Mouse (Mus musculus) frontal cortex, adult 2 months (tissue): ENCODE measurements around the gene Nabp1. TPM values are rescaled to one million over a fixed set of nuclear protein-coding genes. Genes with fewer than 3 reads are reported as not detected.
"Not testable (repeated sequence)": the region's sequence is repeated elsewhere in the genome, so short reads cannot be mapped to it uniquely, and the experiment has no call there.

Source experiments
- DNase-seq, 2 experiments: peaks; one replicate each; pipeline ENCODE4 v3.0.0; 2022; ENCODE audit warnings: low spot score in 1 of 2; ENCODE audit errors: extremely low spot score in 1 of 2
- polyA plus RNA-seq: library from polyadenylated mRNA; depleted of rRNA; stranded (reverse); fragments of >200 nt; gene quantifications from 2 replicates; pipeline ENCODE4 v1.2.3, GENCODE M21; 2012

Nabp1 gene
- polyA plus RNA-seq, 1 experiment, result 14.7 TPM

DNA sequence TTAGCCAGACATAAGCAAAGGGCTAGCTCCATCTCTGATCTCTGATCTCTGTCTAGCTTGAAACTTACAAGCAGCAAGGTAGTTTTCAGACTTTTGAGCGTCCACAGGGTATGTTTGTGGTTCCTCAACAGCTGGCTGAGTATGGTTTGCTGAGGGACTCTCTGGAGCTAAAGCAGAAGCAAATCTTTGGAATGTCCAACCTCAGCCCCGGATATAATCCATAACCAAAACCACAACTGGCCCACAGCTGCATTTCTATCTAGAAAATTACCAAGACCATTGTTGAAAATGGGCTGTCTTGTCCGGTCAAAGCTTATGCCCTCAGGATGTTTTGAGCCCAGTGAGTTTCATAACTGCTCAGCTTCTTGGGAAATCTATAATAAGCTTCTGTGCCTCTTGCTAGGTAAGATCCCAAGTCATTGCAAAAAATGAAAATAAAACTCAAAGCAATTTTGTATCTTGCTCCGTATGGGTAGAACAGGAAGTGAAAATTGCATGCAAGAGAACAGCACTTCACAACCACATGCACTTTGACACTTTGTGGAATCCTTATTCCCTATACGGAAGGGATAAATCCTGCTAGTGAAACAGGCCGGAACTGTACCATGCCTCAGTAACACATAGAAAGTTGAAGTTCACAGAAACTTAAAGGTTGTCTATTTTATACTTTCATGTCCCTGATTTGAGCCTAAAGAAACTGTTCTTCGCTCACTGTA is 15.5 kb upstream of the Nabp1 start:
- DNase-seq, result no peak

DNA sequence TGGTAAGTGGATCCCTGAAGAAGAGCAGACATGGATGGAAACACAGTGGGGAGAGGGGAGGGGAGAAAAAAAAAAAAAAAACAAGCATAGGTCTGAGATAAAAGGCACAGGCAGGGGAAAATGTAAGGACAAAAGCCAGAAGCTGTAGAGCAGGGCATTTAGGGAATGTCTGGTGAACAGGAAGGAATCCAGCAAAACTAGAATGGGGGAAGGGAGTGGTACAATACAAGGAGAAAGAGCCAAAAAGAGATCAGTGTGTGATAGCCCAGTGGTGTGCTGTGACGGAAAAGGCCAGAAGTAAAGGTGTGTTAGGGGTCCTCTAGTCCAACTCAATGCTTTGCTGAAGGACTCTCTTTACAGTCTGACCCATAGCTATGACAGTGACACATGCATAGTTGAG is 8.1 kb upstream of the Nabp1 start:
- DNase-seq, result no peak

DNA sequence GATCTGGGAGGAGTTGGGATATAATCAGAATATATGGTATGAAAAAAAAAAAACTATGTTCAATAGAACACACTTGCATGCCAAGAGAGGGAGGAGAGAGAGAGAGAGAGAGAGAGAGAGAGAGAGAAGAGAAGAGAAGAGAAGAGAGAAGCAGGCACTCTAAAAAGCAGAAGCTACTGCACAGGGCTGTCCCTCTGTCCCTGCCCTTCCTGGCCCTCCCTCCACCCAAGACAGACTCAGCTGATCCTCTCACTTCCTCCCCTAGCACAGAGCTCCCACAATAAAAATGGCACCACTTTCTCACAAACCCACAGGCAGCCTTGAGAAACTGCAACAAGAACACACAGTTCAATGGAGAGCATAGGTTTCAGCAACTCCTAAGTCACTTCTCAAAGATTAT is 2.2 kb upstream of the Nabp1 start:
- DNase-seq, result no peak

DNA sequence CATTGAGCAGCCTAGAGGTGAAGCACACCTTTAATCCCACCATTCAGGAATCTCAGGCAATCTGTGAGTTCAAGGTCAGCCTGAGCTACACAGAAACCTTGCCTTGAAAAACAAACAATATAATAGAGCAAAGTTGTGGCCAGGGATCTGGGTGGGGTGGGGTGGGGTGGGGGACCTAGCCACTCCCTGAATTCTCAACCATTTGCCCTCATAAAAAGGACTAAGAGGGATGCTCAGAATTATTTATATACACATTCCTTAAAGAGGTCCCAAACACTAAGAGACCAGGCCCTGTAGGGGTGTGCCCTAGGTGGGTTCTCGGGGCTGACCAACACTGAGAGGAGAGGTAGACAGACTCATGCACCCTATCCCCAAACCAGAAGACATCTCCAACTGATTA is 1.5 kb upstream of the Nabp1 start:
- no peak for DNase-seq

DNA sequence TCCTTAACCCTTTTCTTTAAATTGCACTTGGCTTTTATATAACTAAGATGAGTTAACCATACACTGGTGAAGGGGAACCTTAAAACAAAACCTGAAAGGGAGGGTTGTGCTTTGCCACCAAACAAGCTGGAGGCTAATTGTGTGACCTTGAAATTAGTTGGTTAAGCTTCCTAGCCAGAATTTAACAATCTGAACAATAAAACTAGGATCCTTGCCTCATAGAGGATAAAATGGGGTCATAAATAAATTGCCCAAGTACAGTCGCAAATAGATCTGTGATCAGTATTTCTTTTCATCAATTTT is 753 bp upstream of the Nabp1 start:
- no peak for DNase-seq

DNA sequence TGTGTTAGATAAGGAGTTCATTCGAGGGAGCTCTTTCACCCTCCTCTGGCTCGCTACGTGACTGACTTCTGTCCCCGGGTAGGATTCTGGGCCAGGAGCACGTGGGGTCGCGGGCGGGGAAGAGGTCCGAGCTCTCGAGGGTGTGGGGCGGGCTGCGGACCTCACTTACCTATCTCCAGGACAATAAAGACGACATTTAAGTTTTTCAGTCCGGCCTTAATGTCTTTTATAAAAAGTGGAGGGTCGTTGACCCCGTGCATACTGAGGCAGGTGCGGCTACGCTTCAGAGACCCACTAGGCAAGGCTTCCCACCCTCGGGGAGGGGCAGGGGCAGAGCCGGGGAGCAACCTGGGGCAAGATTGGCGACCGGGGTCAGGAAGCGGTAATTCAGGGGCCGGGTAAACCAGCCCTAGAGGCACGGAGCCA is 556 bp downstream of the Nabp1 start:
- DNase-seq, result peak in 1 of 2 experiments; percentile 32

DNA sequence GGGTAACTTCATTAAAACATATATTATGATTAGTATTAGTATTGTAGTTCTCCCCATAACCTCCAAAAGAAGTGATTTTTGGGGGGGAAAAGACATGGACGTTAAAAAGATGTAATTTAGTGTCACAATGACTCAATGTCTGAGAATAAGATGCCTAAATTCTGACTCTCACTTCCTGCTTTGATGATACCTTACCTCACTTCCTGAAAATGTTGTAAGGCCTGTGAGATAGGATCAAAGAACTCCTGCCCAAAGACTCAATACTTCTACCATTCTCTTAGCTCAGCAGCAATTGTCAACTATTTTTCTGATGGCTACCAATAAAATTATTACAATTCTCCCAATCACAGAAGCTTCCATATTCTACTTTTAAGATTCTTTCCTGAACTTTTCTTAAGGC is 1.8 kb downstream of the Nabp1 start:
- no peak for DNase-seq

DNA sequence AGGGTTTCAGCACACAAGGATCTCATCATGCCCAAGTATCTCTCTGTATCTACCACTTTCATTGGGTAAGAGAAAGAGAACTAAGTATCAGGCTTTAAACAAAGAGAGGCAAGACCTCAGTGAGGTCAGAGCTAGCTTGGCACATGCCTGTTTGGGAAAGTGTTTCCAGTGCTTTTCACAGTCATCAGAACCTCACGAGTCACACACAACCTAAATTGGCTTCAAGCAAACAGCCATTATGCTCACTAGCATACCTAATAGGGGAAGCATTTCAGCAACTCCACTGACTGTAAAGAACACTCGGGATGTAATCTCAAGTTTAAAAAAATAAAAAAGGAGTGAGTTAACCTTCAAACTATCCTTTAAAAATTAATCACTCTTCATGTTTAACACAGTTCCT is 10.1 kb downstream of the Nabp1 start:
- no peak for DNase-seq

DNA sequence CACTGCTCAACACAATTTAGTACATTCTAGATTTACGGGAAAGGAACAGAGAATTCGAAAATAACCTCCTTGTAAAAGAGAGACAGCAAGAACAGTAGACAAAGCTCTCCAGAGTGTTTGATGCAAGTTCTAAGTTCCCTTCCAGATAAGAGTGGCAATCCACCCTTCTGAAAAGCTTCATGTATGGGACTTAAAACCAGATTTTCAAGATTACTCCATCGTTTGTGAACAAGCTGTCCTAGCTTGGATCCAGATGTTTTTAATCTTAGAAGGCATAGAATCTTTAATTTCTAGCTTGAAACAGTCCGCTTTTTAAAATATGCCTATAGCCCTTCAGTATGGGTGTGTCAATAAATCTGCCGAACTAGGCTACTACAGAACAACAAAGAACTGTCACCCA is 11.0 kb downstream of the Nabp1 start:
- no peak for DNase-seq

DNA sequence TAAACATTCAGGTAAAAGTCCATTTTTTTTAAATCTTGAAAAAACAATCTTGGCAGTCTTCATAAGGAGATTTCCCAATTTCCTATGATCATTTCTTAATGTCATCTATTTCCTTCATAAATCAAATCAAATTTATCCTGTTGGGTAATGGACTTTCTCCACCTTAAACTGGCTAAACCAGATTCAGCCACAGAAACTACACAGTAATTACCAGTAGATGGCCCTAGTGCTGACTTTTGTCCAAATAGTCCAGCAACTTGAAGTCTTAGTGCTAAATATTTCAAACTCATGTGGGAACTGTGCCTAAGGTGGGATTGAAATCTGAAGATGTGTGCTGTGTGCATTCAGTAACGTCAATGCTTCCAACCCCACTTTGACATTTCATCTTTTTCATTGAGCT is 11.8 kb downstream of the Nabp1 start:
- peak in 1 of 2 experiments; percentile 43 for DNase-seq

DNA sequence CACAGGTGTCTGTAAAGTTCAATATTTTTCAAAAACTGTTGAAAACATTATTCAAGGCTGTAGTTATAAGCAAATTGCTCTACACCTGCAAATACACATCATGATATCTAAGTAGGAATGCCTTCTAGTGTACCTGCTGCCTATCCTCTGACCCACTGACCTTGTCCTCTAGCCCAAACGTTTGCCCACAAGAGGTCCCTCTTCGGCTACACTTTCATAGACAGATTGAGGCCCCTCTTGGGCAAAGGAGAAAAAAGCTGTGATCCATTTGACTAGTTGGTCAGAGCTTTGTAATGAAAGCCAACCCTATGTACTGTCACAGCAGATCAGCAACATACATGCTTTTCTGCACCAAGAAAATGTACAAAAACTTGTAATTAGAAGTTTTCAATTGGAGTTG is 12.9 kb downstream of the Nabp1 start:
- DNase-seq, result no peak

DNA sequence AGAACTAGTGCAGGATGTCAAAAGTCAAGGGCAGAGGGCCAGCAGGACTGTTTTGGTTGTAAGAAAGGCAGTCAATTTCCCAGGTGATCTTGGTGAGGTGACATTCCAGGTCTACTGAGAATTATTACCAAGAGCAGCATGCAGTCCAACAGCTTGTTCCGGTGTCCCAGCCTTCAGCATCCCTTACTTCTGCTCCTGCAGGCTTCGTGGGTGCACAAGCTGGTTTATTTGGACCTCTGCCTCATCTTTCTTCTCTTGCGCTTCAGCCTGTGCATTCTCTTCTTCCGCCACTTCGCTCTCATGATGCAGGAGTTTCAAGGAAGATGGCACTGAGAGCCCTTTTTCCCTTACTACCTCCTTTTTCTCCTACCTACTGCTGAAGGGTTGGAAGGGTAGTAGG is 15.2 kb downstream of the Nabp1 start:
- no peak for DNase-seq

DNA sequence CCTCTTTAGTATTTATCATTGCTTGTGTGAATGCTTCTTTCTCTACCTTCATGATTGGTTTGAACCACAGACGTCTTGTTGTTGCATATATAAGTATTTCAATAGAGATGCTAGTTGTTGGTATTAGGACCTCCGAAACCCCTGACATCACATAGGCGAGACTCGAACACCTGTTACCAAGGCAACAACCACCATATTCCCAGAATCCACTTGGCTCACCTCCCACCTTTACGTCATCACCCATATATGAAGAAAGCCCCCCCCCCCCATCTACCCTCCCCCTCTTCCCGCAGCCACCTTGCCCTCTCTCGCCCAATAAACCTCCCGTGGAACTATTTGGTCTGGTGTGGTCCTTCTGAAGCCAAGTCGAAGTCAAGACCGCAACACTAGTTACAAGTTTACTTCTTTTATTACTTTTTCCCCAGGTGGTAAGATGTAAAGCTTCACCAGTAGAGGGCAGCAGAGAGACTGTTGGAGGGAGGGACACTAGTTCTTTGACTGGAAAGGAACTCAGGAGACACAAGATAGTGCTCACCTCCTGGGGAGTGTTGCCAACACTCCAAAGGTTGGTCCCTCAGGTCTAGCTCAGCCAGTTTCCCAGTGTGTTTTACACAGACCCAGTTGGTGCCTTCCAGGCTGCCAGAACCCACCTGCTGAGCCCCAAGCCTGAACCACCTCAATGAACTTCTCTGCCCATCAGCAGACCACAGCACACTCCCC is 19.3 kb downstream of the Nabp1 start:
- no peak for DNase-seq

DNA sequence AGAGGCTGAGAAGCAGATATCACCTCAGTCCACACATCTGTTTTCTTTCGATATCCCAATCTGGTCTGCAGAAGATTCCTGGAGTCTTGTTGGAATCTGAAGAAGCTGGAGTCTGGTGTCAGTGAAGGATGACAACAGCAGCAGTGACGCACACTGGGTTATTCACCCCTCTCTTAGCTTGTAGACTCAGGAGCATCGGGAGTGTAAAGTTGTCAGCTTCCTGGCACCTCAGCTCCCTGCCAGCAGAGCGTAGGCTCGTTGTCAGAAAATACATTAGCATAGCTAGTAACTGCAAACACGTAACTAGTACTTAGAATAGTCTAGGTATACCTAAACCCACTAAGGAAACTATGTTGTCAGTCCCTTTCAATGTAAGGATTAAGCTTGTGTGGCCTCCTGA is 20.1 kb downstream of the Nabp1 start:
- DNase-seq, result peak in 1 of 2 experiments; percentile 53

DNA sequence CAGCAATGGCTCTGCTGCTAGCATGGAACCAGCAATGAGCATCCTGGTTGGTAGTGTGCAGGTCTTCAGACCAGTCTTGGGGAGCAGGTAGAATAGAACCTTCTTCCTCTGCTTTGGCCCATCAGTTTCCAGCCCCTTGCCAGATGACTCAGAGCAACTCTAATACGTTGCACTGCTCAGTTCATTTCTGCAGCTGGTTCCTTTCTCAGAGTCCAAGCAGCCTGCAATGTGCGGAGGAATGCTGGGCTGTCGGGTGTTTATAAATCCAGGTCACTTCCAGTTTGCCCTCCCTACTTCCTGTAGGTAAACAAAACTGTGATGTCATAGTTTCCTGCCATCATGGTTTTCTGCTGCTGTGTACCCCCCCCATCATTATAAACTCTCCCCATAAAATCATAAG is 21.0 kb downstream of the Nabp1 start:
- DNase-seq, result no peak

DNA sequence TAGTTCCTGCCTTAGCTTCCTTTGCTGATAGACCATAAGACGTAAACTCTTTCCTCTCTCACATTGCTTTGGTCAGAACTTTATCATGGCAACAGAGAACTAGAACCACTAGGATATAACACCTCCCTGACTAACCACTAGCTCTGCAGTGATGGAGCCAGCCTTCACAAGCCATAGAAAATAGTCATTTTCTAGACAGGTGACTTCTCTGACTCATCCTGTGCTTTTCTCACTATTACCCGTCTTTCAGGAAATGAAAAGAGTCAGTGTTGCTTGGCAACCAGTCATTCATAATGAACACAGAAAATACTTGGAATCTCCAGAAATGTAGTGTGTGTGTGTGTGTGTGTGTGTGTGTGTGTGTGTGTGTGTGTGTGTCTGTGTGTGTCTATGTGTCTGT is 29.4 kb downstream of the Nabp1 start:
- no peak for DNase-seq

DNA sequence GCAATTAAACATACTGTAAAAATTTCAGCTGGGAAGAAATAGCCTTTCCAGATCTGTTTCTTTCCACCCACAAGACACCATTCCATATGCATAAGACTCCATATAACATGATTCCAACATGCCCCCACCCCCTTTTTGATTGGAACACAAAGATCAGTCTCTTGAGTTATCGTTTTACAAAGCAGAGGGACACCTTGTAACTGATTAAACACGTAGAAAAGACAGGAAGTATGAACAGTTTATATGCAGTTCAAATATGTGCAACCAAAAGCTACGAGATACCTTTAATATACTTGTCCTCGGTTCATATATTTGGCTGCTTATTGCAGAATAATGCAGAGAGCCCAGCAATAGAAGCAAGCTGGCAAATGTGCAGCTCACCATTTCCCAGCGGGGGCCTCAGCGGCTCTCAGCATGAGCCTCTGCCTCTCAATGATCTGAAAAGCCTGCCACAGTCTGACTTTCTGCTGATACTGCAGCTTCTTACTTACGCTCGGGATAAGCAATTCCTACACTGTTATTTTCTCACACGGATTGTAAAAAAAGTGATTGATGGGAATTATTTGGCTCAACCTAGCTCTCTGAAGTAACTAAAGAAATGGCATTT is 32.3 kb downstream of the Nabp1 start:
- DNase-seq, result peak in 1 of 2 experiments; percentile 57

DNA sequence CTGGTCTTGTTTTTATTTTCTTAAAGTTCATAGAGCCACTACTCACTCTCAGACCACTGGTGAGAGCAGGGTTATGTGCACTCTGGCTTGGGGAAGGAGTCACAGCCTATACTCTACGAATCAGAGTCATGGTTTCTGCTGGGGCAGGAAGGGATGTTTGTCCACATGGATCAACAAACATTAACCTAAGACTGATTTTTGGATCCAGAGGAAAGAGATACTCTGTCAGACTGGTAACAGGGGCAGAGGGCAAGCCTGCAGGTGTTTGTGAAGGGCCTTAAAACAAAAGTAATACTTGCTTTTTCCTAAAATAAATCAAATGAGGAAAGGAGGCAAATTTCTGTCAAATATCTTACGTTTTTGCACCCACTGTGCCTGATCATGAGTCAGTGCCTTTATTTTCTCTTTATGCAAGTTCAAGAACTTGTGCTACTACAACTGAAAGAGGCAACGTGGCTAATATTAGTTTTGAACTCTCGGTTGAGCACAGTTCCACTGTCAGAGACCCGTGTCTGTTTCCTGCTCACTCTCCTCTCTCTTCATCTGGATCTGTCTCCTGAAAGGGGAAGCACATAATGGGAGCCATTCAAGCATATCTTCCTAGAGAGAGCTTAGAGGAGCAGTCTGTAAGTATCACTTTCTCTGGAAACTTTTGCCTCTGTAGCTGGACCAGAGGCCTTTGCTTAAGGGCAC is 32.9 kb downstream of the Nabp1 start:
- DNase-seq, result no peak

DNA sequence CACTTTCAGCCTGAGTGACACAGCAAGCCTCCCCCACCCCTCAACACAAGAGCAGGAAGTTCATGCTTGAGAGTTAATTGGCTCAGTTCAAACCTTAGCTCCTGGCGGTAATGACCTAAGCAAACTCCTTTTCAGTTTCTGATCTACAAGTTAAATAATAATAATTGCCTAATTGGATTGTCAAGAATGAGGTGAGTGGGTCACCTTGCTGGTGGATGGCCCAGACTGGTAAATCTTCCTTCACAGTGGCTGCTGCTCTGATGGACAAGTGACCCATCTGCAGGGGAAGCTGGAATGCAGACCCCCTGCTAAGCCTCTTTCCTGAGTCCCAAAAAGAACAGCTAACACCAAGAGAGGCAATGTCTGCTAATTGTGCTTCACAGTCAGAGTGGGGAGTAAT is 48.5 kb downstream of the Nabp1 start:
- DNase-seq, result no peak

DNA sequence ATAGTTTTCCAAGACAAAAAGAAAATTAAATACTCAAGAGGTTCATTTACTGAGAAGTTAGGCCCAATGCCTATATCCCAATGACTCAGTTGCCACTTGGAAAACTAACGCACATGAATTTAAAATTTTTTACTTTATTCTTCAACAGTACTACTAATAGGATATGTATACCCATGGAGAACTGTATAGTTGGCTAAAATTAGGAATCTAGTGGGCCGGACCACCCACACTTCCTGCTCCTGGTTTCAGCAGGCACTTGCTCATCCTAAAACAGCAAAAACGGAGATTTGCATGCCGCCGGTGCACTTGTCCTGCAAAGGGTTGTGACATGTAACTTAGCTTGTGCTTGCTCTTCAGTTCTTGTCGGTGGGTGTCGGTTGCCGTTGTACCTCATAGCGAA is 51.9 kb downstream of the Nabp1 start:
- DNase-seq, result peak in 1 of 2 experiments; percentile 41

DNA sequence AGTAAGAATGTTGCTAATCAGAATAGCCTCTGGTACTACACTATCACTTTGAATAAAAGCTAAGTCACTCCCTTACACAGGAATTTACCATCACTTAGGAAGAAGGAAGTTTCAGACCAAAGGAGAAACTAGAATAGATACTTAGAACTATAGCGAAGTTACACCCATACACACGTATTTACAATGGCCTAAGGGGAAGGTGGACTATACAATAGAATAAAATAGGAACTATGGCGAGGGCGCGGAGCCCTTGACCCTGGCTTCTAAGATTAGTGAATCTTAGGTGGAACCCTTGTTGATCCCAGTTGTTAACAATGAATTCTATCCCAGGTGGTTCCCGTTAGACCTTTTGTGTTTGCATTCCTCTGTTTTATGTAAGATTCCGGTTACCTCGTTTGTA is 57.2 kb downstream of the Nabp1 start:
- DNase-seq, result not testable (repeated sequence)

DNA sequence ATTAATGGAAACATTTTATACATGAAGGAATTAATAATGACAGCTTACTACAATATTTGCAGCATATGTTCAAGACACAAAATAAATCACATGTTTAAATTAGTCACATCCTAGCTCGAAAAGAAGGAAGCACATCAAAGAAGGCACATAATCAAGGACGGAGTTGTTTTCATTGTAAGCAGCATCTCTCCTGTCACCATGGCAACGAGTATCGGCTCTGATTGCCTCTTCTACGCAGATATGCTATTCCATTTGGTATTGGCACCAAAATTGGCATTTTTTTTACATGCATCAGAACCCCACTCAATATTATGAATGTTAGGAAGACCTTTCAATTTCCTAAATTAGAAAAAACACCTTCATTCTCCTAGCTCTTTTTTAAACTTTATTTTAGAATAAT is 59.5 kb downstream of the Nabp1 start:
- DNase-seq, result peak in 1 of 2 experiments; percentile 18
